Mouse (Mus musculus): ENCODE data around the gene Rhbdd2. TPM values are rescaled to one million over a fixed set of nuclear protein-coding genes. Genes with fewer than 3 reads are reported as not detected.

Rhbdd2 gene
- polyA plus RNA-seq, 1 experiment from 2014 or later = 61.7 TPM

DNA sequence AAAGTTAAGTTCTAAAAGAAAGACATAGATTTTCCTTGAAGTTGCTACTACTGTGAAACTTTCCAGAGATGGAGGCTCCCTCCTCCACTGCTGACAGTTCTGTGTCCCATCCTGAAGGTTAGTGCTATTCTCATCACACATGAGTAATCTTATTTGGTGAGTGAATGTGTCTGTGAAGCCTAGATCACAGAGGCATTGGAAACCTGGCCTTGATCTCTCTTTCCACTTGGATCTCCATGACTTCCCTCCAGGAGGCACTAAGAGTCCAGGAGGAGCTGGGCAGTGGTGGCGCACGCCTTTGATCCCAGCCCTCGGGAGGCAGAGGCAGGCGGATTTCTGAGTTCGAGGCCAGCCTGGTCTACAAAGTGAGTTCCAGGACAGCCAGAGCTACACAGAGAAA is 49.6 kb downstream of the Rhbdd2 start:
- H3K9ac ChIP-seq (ENCODE audit: low read depth, low read length) = no peak overlapping the region
- no peak overlapping the region for H3K27ac ChIP-seq (ENCODE audit: low read depth, low read length)
- no peaks in the 10 kb centered on the region for H3K36me3 ChIP-seq (ENCODE audit: control insufficient read depth, insufficient read depth, low read length)
- no peak for ATAC-seq (ENCODE audit: low FRiP score, low TSS enrichment)
- no peaks in the 10 kb centered on the region for H3K4me1 ChIP-seq (ENCODE audit: control insufficient read depth, insufficient read depth, low read length)
- 97% methylated on average over 4 of the region's 5 CpGs for WGBS
- H3K4me3 ChIP-seq (ENCODE audit: low read length) = no peak overlapping the region
- no peaks in the 10 kb centered on the region for H3K9me3 ChIP-seq (ENCODE audit: control insufficient read depth, low read length)
- no peak overlapping the region for H3K4me2 ChIP-seq (replicated peaks; ENCODE audit: low read depth, low read length)
- no peaks in the 10 kb centered on the region for H3K27me3 ChIP-seq (ENCODE audit: control insufficient read depth, insufficient read depth, low read length)

DNA sequence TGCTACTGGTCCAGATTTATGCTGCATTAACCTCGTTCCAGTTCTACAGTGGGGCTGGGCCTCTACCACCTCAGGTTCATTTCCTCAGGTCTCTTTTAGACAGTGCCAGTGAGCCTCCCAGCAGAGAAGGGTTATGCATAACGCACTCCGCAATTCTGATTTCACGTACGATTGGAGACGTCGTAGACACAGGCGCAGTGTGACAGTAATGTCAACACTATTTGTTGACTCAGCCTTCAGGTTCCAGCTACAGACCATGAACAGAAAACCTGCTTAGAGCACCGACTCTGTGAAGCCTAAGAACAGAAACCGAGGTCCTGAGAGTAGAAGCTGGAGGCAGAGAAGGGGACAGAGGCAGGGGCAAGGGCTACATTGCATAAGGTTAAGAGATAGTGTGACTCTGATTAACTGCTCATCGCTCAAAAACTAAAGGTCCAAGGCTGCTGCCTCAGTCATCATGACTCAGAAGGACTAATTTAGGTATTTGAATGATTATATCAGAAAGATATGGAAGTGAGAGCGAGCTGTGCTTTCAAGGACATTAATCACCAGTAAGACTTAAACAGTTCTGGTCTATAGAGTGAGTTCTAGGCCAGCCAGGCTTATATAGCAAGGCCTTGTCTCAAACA is 50.6 kb downstream of the Rhbdd2 start:
- 71% methylated on average over 12 of the region's 12 CpGs for WGBS

GRCm38 (mm10) chr5:135690401-135690800 is 58.0 kb downstream of the Rhbdd2 start:
- WGBS = 79% methylated on average over 5 of the region's 5 CpGs
- no peaks in the 10 kb centered on the region for H3K27me3 ChIP-seq (ENCODE audit: control insufficient read depth, insufficient read depth, low read length)
- ATAC-seq (ENCODE audit: low FRiP score, low TSS enrichment) = no peak

More for the DNA sequence above, 50.6 kb downstream of the Rhbdd2 start:
- no peak overlapping the region for H3K9ac ChIP-seq (ENCODE audit: low read depth, low read length)
- no peak overlapping the region for H3K4me3 ChIP-seq (ENCODE audit: low read length)
- no peak overlapping the region for H3K27ac ChIP-seq (ENCODE audit: low read depth, low read length)
- no peak overlapping the region for H3K4me2 ChIP-seq (replicated peaks; ENCODE audit: low read depth, low read length)
- ATAC-seq (ENCODE audit: low FRiP score, low TSS enrichment) = no peak
- H3K27me3 ChIP-seq (ENCODE audit: control insufficient read depth, insufficient read depth, low read length) = no peaks in the 10 kb centered on the region
- peaks cover 3% of the 10 kb centered on the region for H3K4me1 ChIP-seq (ENCODE audit: control insufficient read depth, insufficient read depth, low read length)
- H3K9me3 ChIP-seq (ENCODE audit: control insufficient read depth, low read length) = no peaks in the 10 kb centered on the region
- no peaks in the 10 kb centered on the region for H3K36me3 ChIP-seq (ENCODE audit: control insufficient read depth, insufficient read depth, low read length)

DNA sequence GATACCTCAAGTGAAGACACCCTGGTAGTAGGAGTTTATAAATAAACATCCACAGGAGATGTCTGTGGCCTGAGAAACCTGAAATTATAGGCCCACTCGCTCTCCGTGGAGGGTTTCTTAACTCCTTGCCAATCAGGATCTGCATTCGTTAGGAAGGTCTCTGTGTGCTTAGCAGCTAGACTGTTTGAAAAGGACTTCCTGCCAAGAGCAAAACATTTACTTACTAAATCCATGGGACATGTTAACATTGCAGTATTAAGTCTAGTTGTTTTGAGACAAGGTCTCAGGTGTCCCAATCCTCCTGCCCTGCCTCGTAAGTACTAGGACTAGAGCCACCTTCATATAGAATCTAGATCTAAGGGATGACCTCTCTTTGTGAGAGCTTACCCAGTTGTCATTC is 58.8 kb downstream of the Rhbdd2 start:
- H3K4me1 ChIP-seq (ENCODE audit: control insufficient read depth, insufficient read depth, low read length) = peaks cover 10% of the 10 kb centered on the region
- H3K27ac ChIP-seq (ENCODE audit: low read depth, low read length) = no peak overlapping the region
- H3K27me3 ChIP-seq (ENCODE audit: control insufficient read depth, insufficient read depth, low read length) = no peaks in the 10 kb centered on the region
- WGBS = 88% methylated on average over 4 of the region's 4 CpGs
- H3K36me3 ChIP-seq (ENCODE audit: control insufficient read depth, insufficient read depth, low read length) = no peaks in the 10 kb centered on the region
- ATAC-seq (ENCODE audit: low FRiP score, low TSS enrichment) = no peak
- no peak overlapping the region for H3K9ac ChIP-seq (ENCODE audit: low read depth, low read length)
- no peak overlapping the region for H3K4me2 ChIP-seq (replicated peaks; ENCODE audit: low read depth, low read length)
- H3K9me3 ChIP-seq (ENCODE audit: control insufficient read depth, low read length) = no peaks in the 10 kb centered on the region
- no peak overlapping the region for H3K4me3 ChIP-seq (ENCODE audit: low read length)

More at GRCm38 (mm10) chr5:135690401-135690800, 58.0 kb downstream of the Rhbdd2 start:
- Histone ChIP-seq H3K4me3 (ENCODE audit: low read length) (peak overlapping the region; percentile 73; the same call in 1 of the 2 replicates), H3K4me2 (replicated peaks; ENCODE audit: low read depth, low read length) (peak overlapping the region; percentile 84), H3K4me1 (ENCODE audit: control insufficient read depth, insufficient read depth, low read length) (peaks cover 10% of the 10 kb centered on the region), H3K36me3 (ENCODE audit: control insufficient read depth, insufficient read depth, low read length) (no peaks in the 10 kb centered on the region), H3K9ac (ENCODE audit: low read depth, low read length) (no peak overlapping the region), H3K9me3 (ENCODE audit: control insufficient read depth, low read length) (no peaks in the 10 kb centered on the region), H3K27ac (ENCODE audit: low read depth, low read length) (no peak overlapping the region)

DNA sequence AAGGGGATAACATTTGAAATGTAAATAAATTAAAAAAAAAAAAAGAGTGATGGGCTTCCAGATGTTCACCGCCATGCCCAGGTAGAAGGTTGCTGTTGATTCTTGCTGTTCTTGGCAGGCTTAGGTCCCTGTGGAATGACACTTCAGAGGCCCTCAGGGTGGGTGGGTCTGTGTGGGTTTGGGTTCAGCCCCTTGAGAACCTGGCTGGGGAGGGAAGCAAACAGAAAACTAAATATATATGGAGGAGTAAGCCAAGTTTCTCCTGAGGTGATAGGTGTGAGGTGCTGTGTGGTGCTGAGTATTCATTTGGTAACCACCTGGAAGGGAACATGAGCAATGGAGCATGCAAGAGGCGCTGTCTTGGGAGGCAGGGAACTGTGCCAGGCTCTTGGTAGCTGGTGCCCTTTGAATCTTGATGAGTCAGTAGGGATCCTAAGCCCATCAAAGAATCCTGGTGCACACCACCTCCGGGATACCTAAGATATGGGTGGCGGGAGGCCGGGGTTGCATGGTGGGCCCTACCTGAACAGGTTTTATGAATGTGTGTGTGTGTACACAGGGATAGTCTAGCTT is 60.9 kb downstream of the Rhbdd2 start:
- 92% methylated on average over 5 of the region's 5 CpGs for WGBS
- H3K9ac ChIP-seq (ENCODE audit: low read depth, low read length) = no peak overlapping the region
- no peaks in the 10 kb centered on the region for H3K27me3 ChIP-seq (ENCODE audit: control insufficient read depth, insufficient read depth, low read length)
- H3K36me3 ChIP-seq (ENCODE audit: control insufficient read depth, insufficient read depth, low read length) = no peaks in the 10 kb centered on the region
- no peak overlapping the region for H3K27ac ChIP-seq (ENCODE audit: low read depth, low read length)
- ATAC-seq (ENCODE audit: low FRiP score, low TSS enrichment) = no peak
- peaks cover 5% of the 10 kb centered on the region; the same call in 1 of the 2 replicates for H3K4me1 ChIP-seq (ENCODE audit: control insufficient read depth, insufficient read depth, low read length)
- H3K9me3 ChIP-seq (ENCODE audit: control insufficient read depth, low read length) = no peaks in the 10 kb centered on the region
- no peak overlapping the region for H3K4me3 ChIP-seq (ENCODE audit: low read length)
- H3K4me2 ChIP-seq (replicated peaks; ENCODE audit: low read depth, low read length) = no peak overlapping the region

DNA sequence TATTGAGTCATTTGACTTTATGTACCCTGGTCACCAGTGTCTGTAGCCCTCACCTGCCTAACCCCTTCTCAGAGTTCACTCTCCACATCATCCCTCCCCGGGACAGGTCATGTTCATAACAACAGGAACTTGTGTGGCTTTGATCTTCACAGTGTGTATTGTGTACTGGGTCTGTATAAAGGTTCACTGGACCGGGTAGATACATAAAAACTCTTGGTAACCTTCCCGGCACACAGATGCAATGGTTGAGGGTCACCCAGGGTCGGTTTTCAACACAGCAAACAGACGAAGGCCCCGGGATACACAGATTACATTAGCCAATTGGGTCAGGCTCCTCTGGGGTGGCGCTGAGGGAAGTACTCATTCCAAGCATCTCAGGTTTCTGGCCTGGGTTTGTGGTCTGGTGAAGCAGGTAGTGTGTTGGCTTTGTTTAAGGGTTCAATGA is 62.9 kb downstream of the Rhbdd2 start:
- WGBS = 48% methylated on average over 7 of the region's 7 CpGs
- H3K27me3 ChIP-seq (ENCODE audit: control insufficient read depth, insufficient read depth, low read length) = no peaks in the 10 kb centered on the region
- no peak overlapping the region for H3K4me3 ChIP-seq (ENCODE audit: low read length)
- no peak overlapping the region for H3K27ac ChIP-seq (ENCODE audit: low read depth, low read length)
- peaks cover 2% of the 10 kb centered on the region; the same call in 1 of the 2 replicates for H3K4me1 ChIP-seq (ENCODE audit: control insufficient read depth, insufficient read depth, low read length)
- no peak overlapping the region for H3K4me2 ChIP-seq (replicated peaks; ENCODE audit: low read depth, low read length)
- H3K9me3 ChIP-seq (ENCODE audit: control insufficient read depth, low read length) = no peaks in the 10 kb centered on the region
- no peak overlapping the region for H3K9ac ChIP-seq (ENCODE audit: low read depth, low read length)
- no peaks in the 10 kb centered on the region for H3K36me3 ChIP-seq (ENCODE audit: control insufficient read depth, insufficient read depth, low read length)
- ATAC-seq (ENCODE audit: low FRiP score, low TSS enrichment) = no peak

Other genes with a start within 250 kb of the Rhbdd2 start
- gene Pom121, start 238.1 kb upstream of the Rhbdd2 start, polyA plus RNA-seq (2014; fragmentation: Nextera tagmentation; extraction: Ambion mirVana) = 15.5 and 20.7 TPM in 2 replicates
- gene Hip1, start 87.5 kb upstream of the Rhbdd2 start, polyA plus RNA-seq (2014; fragmentation: Nextera tagmentation; extraction: Ambion mirVana) = 34.9 and 61.7 TPM in 2 replicates
- not detected in 2 replicates for gene Ccl26, start 69.0 kb upstream of the Rhbdd2 start, polyA plus RNA-seq (2014; fragmentation: Nextera tagmentation; extraction: Ambion mirVana)
- 0.43 and 2.3 TPM in 2 replicates for gene Ccl24, start 59.6 kb upstream of the Rhbdd2 start, polyA plus RNA-seq (2014; fragmentation: Nextera tagmentation; extraction: Ambion mirVana)
- 51.8 and 64.2 TPM in 2 replicates for gene Por, start 37.4 kb downstream of the Rhbdd2 start, polyA plus RNA-seq (2014; fragmentation: Nextera tagmentation; extraction: Ambion mirVana)
- 64.7 and 65.1 TPM in 2 replicates for gene Tmem120a, start 111.8 kb downstream of the Rhbdd2 start, polyA plus RNA-seq (2014; fragmentation: Nextera tagmentation; extraction: Ambion mirVana)
- gene Styxl1, start 145.8 kb downstream of the Rhbdd2 start, polyA plus RNA-seq (2014; fragmentation: Nextera tagmentation; extraction: Ambion mirVana) = 0.19 and 0.72 TPM in 2 replicates
- gene Mdh2, start 145.9 kb downstream of the Rhbdd2 start, polyA plus RNA-seq (2014; fragmentation: Nextera tagmentation; extraction: Ambion mirVana) = 429 and 590 TPM in 2 replicates
- 0.09 and 0.11 TPM in 2 replicates for gene Srrm3, start 174.3 kb downstream of the Rhbdd2 start, polyA plus RNA-seq (2014; fragmentation: Nextera tagmentation; extraction: Ambion mirVana)